Mouse (Mus musculus): ENCODE results near the gene Il22ra2.

- TF ChIP-seq GATA1 (IDR thresholded peaks at IDR 0.05; ENCODE audit: low read length), result no peak
- no peak for TF ChIP-seq TAL1 (IDR thresholded peaks at IDR 0.05; ENCODE audit: low read length)
Measured at GRCm38 (mm10) chr10:19591286-19591640, 30.5 kb upstream of the Il22ra2 start.

All from erythroblast, embryonic 14.5 days (primary cell).